Mouse (Mus musculus): Measurements from ENCODE around the gene Kcnj12. TPM values are rescaled to one million over a fixed set of nuclear protein-coding genes. Genes with fewer than 3 reads are reported as not detected.

Gene Kcnj12
- polyA plus RNA-seq, 1 experiment = 7.3 TPM

GRCm38 (mm10) chr11:61038277-61038782, 16.0 kb downstream of the Kcnj12 start:
- TF ChIP-seq CTCF (IDR thresholded peaks at IDR 0.05; ENCODE audit: borderline replicate concordance, extremely low read depth, insufficient read depth, insufficient read length) (no peak), POLR2A (IDR thresholded peaks at IDR 0.05; ENCODE audit: borderline replicate concordance, extremely low read depth, insufficient read depth, insufficient read length, poor library complexity, severe bottlenecking) (no peak)
- peak; percentile 14 for DNase-seq (ENCODE audit: low read depth)

- TF ChIP-seq CTCF (IDR thresholded peaks at IDR 0.05; ENCODE audit: borderline replicate concordance, extremely low read depth, insufficient read depth, insufficient read length) (no peak), POLR2A (IDR thresholded peaks at IDR 0.05; ENCODE audit: borderline replicate concordance, extremely low read depth, insufficient read depth, insufficient read length, poor library complexity, severe bottlenecking) (no peak)
- no peak for DNase-seq (ENCODE audit: low read depth)
These were observed 18.7 kb downstream of the Kcnj12 start for GRCm38 (mm10) chr11:61040856-61041652.

- TF ChIP-seq POLR2A (IDR thresholded peaks at IDR 0.05; ENCODE audit: borderline replicate concordance, extremely low read depth, insufficient read depth, insufficient read length, poor library complexity, severe bottlenecking) = no peak
- TF ChIP-seq CTCF (IDR thresholded peaks at IDR 0.05; ENCODE audit: borderline replicate concordance, extremely low read depth, insufficient read depth, insufficient read length) = no peak
- DNase-seq (ENCODE audit: low read depth) = peak; percentile 44
These were observed 20.2 kb downstream of the Kcnj12 start for GRCm38 (mm10) chr11:61042593-61042992.

- TF ChIP-seq POLR2A (IDR thresholded peaks at IDR 0.05; ENCODE audit: borderline replicate concordance, extremely low read depth, insufficient read depth, insufficient read length, poor library complexity, severe bottlenecking) = no peak
- TF ChIP-seq CTCF (IDR thresholded peaks at IDR 0.05; ENCODE audit: borderline replicate concordance, extremely low read depth, insufficient read depth, insufficient read length) = peak; percentile 47; the same call in 1 of the 2 replicates
- peak; percentile 33 for DNase-seq (ENCODE audit: low read depth)
These were observed 21.0 kb downstream of the Kcnj12 start for GRCm38 (mm10) chr11:61043055-61043992.

- no peak for DNase-seq (ENCODE audit: low read depth)
- no peak for TF ChIP-seq POLR2A (IDR thresholded peaks at IDR 0.05; ENCODE audit: borderline replicate concordance, extremely low read depth, insufficient read depth, insufficient read length, poor library complexity, severe bottlenecking)
- no peak for TF ChIP-seq CTCF (IDR thresholded peaks at IDR 0.05; ENCODE audit: borderline replicate concordance, extremely low read depth, insufficient read depth, insufficient read length)
These were observed 22.4 kb downstream of the Kcnj12 start for GRCm38 (mm10) chr11:61044741-61045140.

- no peak for DNase-seq (ENCODE audit: low read depth)
- TF ChIP-seq POLR2A (IDR thresholded peaks at IDR 0.05; ENCODE audit: borderline replicate concordance, extremely low read depth, insufficient read depth, insufficient read length, poor library complexity, severe bottlenecking) (no peak), CTCF (IDR thresholded peaks at IDR 0.05; ENCODE audit: borderline replicate concordance, extremely low read depth, insufficient read depth, insufficient read length) (no peak)
These were observed 25.1 kb downstream of the Kcnj12 start for GRCm38 (mm10) chr11:61047441-61047840.

GRCm38 (mm10) chr11:61051151-61051550, 28.8 kb downstream of the Kcnj12 start:
- no peak for DNase-seq (ENCODE audit: low read depth)
- TF ChIP-seq POLR2A (IDR thresholded peaks at IDR 0.05; ENCODE audit: borderline replicate concordance, extremely low read depth, insufficient read depth, insufficient read length, poor library complexity, severe bottlenecking) (no peak), CTCF (IDR thresholded peaks at IDR 0.05; ENCODE audit: borderline replicate concordance, extremely low read depth, insufficient read depth, insufficient read length) (no peak)

- TF ChIP-seq POLR2A (IDR thresholded peaks at IDR 0.05; ENCODE audit: borderline replicate concordance, extremely low read depth, insufficient read depth, insufficient read length, poor library complexity, severe bottlenecking) = no peak
- no peak for TF ChIP-seq CTCF (IDR thresholded peaks at IDR 0.05; ENCODE audit: borderline replicate concordance, extremely low read depth, insufficient read depth, insufficient read length)
These were observed 34.5 kb downstream of the Kcnj12 start for GRCm38 (mm10) chr11:61056871-61057270.

GRCm38 (mm10) chr11:61059691-61060457, 37.5 kb downstream of the Kcnj12 start:
- TF ChIP-seq CTCF (IDR thresholded peaks at IDR 0.05; ENCODE audit: borderline replicate concordance, extremely low read depth, insufficient read depth, insufficient read length) = no peak
- TF ChIP-seq POLR2A (IDR thresholded peaks at IDR 0.05; ENCODE audit: borderline replicate concordance, extremely low read depth, insufficient read depth, insufficient read length, poor library complexity, severe bottlenecking) = no peak
- DNase-seq (ENCODE audit: low read depth) = peak; percentile 65

More at GRCm38 (mm10) chr11:61056871-61057270, 34.5 kb downstream of the Kcnj12 start:
- no peak for DNase-seq (ENCODE audit: low read depth)

GRCm38 (mm10) chr11:61060634-61061033, 38.3 kb downstream of the Kcnj12 start:
- DNase-seq (ENCODE audit: low read depth) = no peak
- TF ChIP-seq POLR2A (IDR thresholded peaks at IDR 0.05; ENCODE audit: borderline replicate concordance, extremely low read depth, insufficient read depth, insufficient read length, poor library complexity, severe bottlenecking) = no peak
- no peak for TF ChIP-seq CTCF (IDR thresholded peaks at IDR 0.05; ENCODE audit: borderline replicate concordance, extremely low read depth, insufficient read depth, insufficient read length)

Data from brain, embryonic 14.5 days (tissue).